Mouse (Mus musculus) monocyte, adult 5-6 weeks (primary cell): ENCODE measurements around the gene Cd79b. TPM values are rescaled to one million over a fixed set of nuclear protein-coding genes. Genes with fewer than 3 reads are reported as not detected.

Experiments
- ATAC-seq: fragments of 153-309, 156-312 bp; replicated peaks from 2 replicates; pipeline ENCODE4 v1.8.0; 2017; ENCODE audit warnings: mild to moderate bottlenecking; ENCODE audit not compliant: low TSS enrichment, insufficient number of reproducible peaks, severe bottlenecking, poor library complexity, low FRiP score
- total RNA-seq: library from RNA; stranded (forward); fragments of 200-1000, 200-491, 200-594 nt; gene quantifications from 3 replicates; pipeline ENCODE4 v1.2.3, GENCODE M21; 2017

Gene Cd79b
- total RNA-seq, 1 experiment from 2014 or later: 131 TPM

- no peak for ATAC-seq
These were observed 31.2 kb downstream of the Cd79b start for GRCm38 (mm10) chr11:106283371-106283770.

- ATAC-seq: no peak
These were observed 32.1 kb downstream of the Cd79b start for GRCm38 (mm10) chr11:106282452-106282851.

GRCm38 (mm10) chr11:106276454-106276853, 38.1 kb downstream of the Cd79b start, which contains the start of gene Tcam1:
TSS of gene Tcam1 (plus strand) at chr11:106276672.
- ATAC-seq: peak; percentile 75

- no peak for ATAC-seq
These were observed 39.6 kb downstream of the Cd79b start for GRCm38 (mm10) chr11:106274971-106275411.

GRCm38 (mm10) chr11:106274374-106274773, 40.2 kb downstream of the Cd79b start:
- no peak for ATAC-seq

- no peak for ATAC-seq
These were observed 40.8 kb downstream of the Cd79b start for GRCm38 (mm10) chr11:106273811-106274210.

- no peak for ATAC-seq
These were observed 41.3 kb downstream of the Cd79b start for GRCm38 (mm10) chr11:106273311-106273684.

GRCm38 (mm10) chr11:106272644-106273310, 41.8 kb downstream of the Cd79b start, which contains the start of gene Smarcd2:
TSS of gene Smarcd2 (minus strand) at chr11:106272972.
- ATAC-seq: peak; percentile 85

- 0 out of 2 replicates have a peak, but pooled peaks have one; percentile 5 for ATAC-seq
These were observed 42.5 kb downstream of the Cd79b start for GRCm38 (mm10) chr11:106271794-106272643.

- no peak for ATAC-seq
These were observed 43.3 kb downstream of the Cd79b start for GRCm38 (mm10) chr11:106271131-106271793.

GRCm38 (mm10) chr11:106269060-106269431, 45.5 kb downstream of the Cd79b start:
- no peak for ATAC-seq

GRCm38 (mm10) chr11:106268326-106269059, 46.1 kb downstream of the Cd79b start:
- no peak for ATAC-seq

GRCm38 (mm10) chr11:106267871-106268270, 46.7 kb downstream of the Cd79b start:
- no peak for ATAC-seq

- no peak for ATAC-seq
These were observed 47.2 kb downstream of the Cd79b start for GRCm38 (mm10) chr11:106267311-106267852.

- ATAC-seq: no peak
These were observed 48.1 kb downstream of the Cd79b start for GRCm38 (mm10) chr11:106266431-106266830.

- ATAC-seq: no peak
These were observed 49.0 kb downstream of the Cd79b start for GRCm38 (mm10) chr11:106265570-106265969.

GRCm38 (mm10) chr11:106264988-106265387, 49.6 kb downstream of the Cd79b start:
- ATAC-seq: no peak

GRCm38 (mm10) chr11:106263963-106264362, 50.6 kb downstream of the Cd79b start:
- no peak for ATAC-seq
